Mouse (Mus musculus) heart, adult 2 months (tissue): ENCODE data around the gene Irak4. TPM values are rescaled to one million over a fixed set of nuclear protein-coding genes. Genes with fewer than 3 reads are reported as not detected.

Source experiments
- DNase-seq, 2 experiments: peaks; one replicate each; pipeline ENCODE4 v3.0.0; 2021
- H3K27ac ChIP-seq: fragments of 200-600 bp; 2 replicates; pipeline ENCODE4 v1.8.1; 2022
- H3K27me3 ChIP-seq: fragments of 200-500 bp; 2 replicates; pipeline ENCODE4 v1.6.1; 2012; ENCODE audit warnings: mild to moderate bottlenecking, low read length, inconsistent platforms, mixed read lengths; ENCODE audit not compliant: control insufficient read depth, insufficient read depth
- H3K36me3 ChIP-seq: fragments of 200-500 bp; 2 replicates; pipeline ENCODE4 v1.6.1; 2012; ENCODE audit warnings: low read length, inconsistent platforms; ENCODE audit not compliant: control insufficient read depth, insufficient read depth
- H3K4me1 ChIP-seq: fragments of 200-500 bp; 2 replicates; pipeline ENCODE4 v1.6.1; 2011; ENCODE audit warnings: low read length; ENCODE audit not compliant: control insufficient read depth, insufficient read depth
- H3K4me3 ChIP-seq: fragments of 200-600 bp; 2 replicates; pipeline ENCODE4 v1.8.1; 2022
- H3K79me2 ChIP-seq: fragments of 200-500 bp; replicated peaks from 2 replicates; pipeline ENCODE4 v1.6.1; 2012; ENCODE audit warnings: mild to moderate bottlenecking, inconsistent platforms, low read length, moderate library complexity, mixed read lengths; ENCODE audit not compliant: control insufficient read depth, insufficient read depth
- H3K9ac ChIP-seq: fragments of 200-500 bp; 2 replicates; pipeline ENCODE4 v1.6.1; 2012; ENCODE audit warnings: low read depth, mild to moderate bottlenecking, control low read depth, inconsistent platforms, low read length, mixed read lengths
- CTCF ChIP-seq: fragments of 200-600 bp; IDR thresholded peaks from 2 replicates; pipeline ENCODE4 v1.8.1; 2022; ENCODE audit warnings: antibody characterized with exemption, mild to moderate bottlenecking, moderate library complexity
- EP300 ChIP-seq: fragments of 200-500 bp; IDR thresholded peaks from 2 replicates; pipeline ENCODE4 v1.6.1; 2011; ENCODE audit warnings: low read depth, low read length, control low read depth; ENCODE audit not compliant: insufficient read depth
- POLR2A ChIP-seq: fragments of 200-500 bp; IDR thresholded peaks from 2 replicates; pipeline ENCODE4 v1.6.1; 2011; ENCODE audit warnings: mild to moderate bottlenecking, low read depth, low read length, control low read depth; ENCODE audit not compliant: insufficient read depth
- WGBS: fragments of 180-500 bp; shearing (Covaris S2); methylation state at CpG from one replicate; pipeline ENCODE4 v1.1.7; 2018; 5-methylcytosine and 5-hydroxymethylcytosine counted together
- intact Hi-C: fragments of 180-260 bp; cut with DNase I; formaldehyde crosslinking; loops from one replicate; pipeline ENCODE4 v1.15.1; 2025
- polyA plus RNA-seq: library from polyadenylated mRNA; depleted of rRNA; stranded (reverse); fragments of >200 nt; gene quantifications from 2 replicates; pipeline ENCODE4 v1.2.3, GENCODE M21; 2012
- total RNA-seq, 2 experiments: library from RNA; stranded (reverse); gene quantifications; 2 replicates each; pipeline ENCODE4 v1.2.3; 2021

Irak4 gene
- total and polyA plus RNA-seq, 3 experiments = 2.6 to 5.9 (median 5.5) TPM

- Histone ChIP-seq H3K9ac (no peak overlapping the region), H3K79me2 (no peaks in the 10 kb centered on the region), H3K4me1 (no peaks in the 10 kb centered on the region), H3K27me3 (no peaks in the 10 kb centered on the region), H3K27ac (no peak overlapping the region), H3K4me3 (no peak overlapping the region), H3K36me3 (no peaks in the 10 kb centered on the region)
- WGBS = 82% methylated on average over 5 of the region's 5 CpGs
- TF ChIP-seq EP300 = no peak
- no peak for TF ChIP-seq CTCF
- no peak for TF ChIP-seq POLR2A
- DNase-seq = no peak
- intact Hi-C loops = no loop called here
Measured at GRCm38 (mm10) chr15:94532306-94532705, 11.1 kb upstream of the Irak4 start.

DNA sequence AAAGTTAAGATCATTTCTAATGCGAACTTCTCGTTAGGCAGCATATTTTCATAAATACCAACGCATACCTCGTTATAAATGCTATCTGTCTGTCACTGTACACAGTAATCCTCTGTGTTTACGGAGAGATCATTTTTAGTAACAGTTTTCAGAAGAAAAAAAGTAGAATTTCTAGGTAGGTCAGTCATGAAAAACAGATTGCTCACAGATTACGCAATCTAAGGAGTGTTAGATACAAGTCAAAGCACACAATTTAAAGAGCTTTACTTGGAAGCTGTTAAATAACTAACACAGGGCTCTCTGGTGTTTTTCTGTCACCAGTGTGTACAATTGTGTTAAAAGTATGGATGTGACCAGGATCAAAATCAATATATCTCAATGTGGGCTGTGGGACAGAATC is 10.5 kb upstream of the Irak4 start:
- Histone ChIP-seq H3K27ac (no peak overlapping the region), H3K36me3 (no peaks in the 10 kb centered on the region), H3K27me3 (no peaks in the 10 kb centered on the region), H3K4me3 (no peak overlapping the region), H3K4me1 (no peaks in the 10 kb centered on the region), H3K9ac (no peak overlapping the region), H3K79me2 (no peaks in the 10 kb centered on the region)
- WGBS = 93% methylated on average over 6 of the region's 6 CpGs
- TF ChIP-seq POLR2A (no peak), EP300 (no peak), CTCF (no peak)
- intact Hi-C loops = no loop called here
- no peak for DNase-seq

DNA sequence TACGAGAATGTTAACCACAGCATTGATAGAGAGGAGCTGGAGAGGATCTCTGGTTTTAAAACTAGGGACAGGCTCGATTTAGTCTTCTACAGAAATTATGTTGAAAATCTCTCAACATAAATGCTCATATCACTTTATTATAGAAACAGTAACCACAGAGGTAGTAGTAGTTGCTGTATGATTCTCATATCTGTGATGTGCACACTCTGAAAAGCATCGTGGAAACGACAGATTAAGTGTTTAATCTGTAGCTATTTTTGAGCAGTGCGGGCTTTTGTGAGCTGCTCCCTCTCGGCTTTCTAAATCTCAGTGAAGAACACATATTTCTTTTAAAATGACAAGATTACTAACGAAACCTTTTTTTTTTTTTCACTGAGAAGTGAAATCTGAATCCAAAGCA is 7.9 kb upstream of the Irak4 start:
- H3K36me3 ChIP-seq = no peaks in the 10 kb centered on the region
- WGBS = 83% methylated on average over 7 of the region's 7 CpGs
- TF ChIP-seq EP300 = no peak
- no peak for TF ChIP-seq CTCF
- no peak for TF ChIP-seq POLR2A
- no peak for DNase-seq
- no peak overlapping the region for H3K4me3 ChIP-seq
- no peaks in the 10 kb centered on the region for H3K79me2 ChIP-seq
- H3K27me3 ChIP-seq = no peaks in the 10 kb centered on the region
- H3K27ac ChIP-seq = no peak overlapping the region
- H3K4me1 ChIP-seq = no peaks in the 10 kb centered on the region
- H3K9ac ChIP-seq = no peak overlapping the region
- intact Hi-C loops = no loop called here

- Histone ChIP-seq H3K27me3 (no peaks in the 10 kb centered on the region), H3K36me3 (no peaks in the 10 kb centered on the region), H3K4me1 (no peaks in the 10 kb centered on the region), H3K9ac (no peak overlapping the region), H3K27ac (no peak overlapping the region), H3K79me2 (no peaks in the 10 kb centered on the region), H3K4me3 (no peak overlapping the region)
- TF ChIP-seq CTCF (no peak), EP300 (no peak), POLR2A (no peak)
- intact Hi-C loops = no loop called here
- 83% methylated on average over 3 of the region's 3 CpGs for WGBS
- DNase-seq = no peak
Measured at GRCm38 (mm10) chr15:94539296-94539695, 4.1 kb upstream of the Irak4 start.

- TF ChIP-seq CTCF = no peak
- TF ChIP-seq EP300 = no peak
- no peak for TF ChIP-seq POLR2A
- no peaks in the 10 kb centered on the region for H3K79me2 ChIP-seq
- no peaks in the 10 kb centered on the region for H3K27me3 ChIP-seq
- H3K4me3 ChIP-seq = peak overlapping the region; percentile 91
- intact Hi-C loops = loop anchor here (2.0 to 10.0 kb wide), 2 partner anchors 46 to 948 kb away; partner anchors contain the start of genes Prickle1 and Twf1
- peak overlapping the region; percentile 90 for H3K27ac ChIP-seq
- peak overlapping the region; percentile 47 for H3K9ac ChIP-seq
- H3K4me1 ChIP-seq = no peaks in the 10 kb centered on the region
- 4% methylated on average over 22 of the region's 22 CpGs for WGBS
- no peaks in the 10 kb centered on the region for H3K36me3 ChIP-seq
- DNase-seq = no peak
Measured at GRCm38 (mm10) chr15:94542567-94543408, 655 bp upstream of the Irak4 start.

GRCm38 (mm10) chr15:94544052-94544636 is 701 bp downstream of the Irak4 start:
- Histone ChIP-seq H3K27ac (peak overlapping the region; percentile 90), H3K27me3 (no peaks in the 10 kb centered on the region), H3K4me3 (peak overlapping the region; percentile 91), H3K79me2 (no peaks in the 10 kb centered on the region), H3K4me1 (no peaks in the 10 kb centered on the region), H3K36me3 (no peaks in the 10 kb centered on the region), H3K9ac (peak overlapping the region; percentile 65)
- WGBS = 41% methylated on average over 9 of the region's 9 CpGs
- DNase-seq = no peak
- no peak for TF ChIP-seq POLR2A
- no peak for TF ChIP-seq EP300
- TF ChIP-seq CTCF = no peak
- intact Hi-C loops = loop anchor here (10.0 kb wide), 1 partner anchor 949 kb away; the partner anchor contains the start of gene Prickle1
